Mouse (Mus musculus) heart, postnatal 4 days (tissue): ENCODE data around the gene Higd1b. TPM values are rescaled to one million over a fixed set of nuclear protein-coding genes. Genes with fewer than 3 reads are reported as not detected.

ENCODE experiments used
- DNase-seq: peaks from one replicate; pipeline ENCODE4 v3.0.0; 2021
- total RNA-seq, 2 experiments: library from RNA; stranded (reverse); gene quantifications; 2 replicates each; pipeline ENCODE4 v1.2.3; 2021

The Higd1b gene
- total RNA-seq: 1 to 10 TPM; 9.3 to 9.8 TPM

DNA sequence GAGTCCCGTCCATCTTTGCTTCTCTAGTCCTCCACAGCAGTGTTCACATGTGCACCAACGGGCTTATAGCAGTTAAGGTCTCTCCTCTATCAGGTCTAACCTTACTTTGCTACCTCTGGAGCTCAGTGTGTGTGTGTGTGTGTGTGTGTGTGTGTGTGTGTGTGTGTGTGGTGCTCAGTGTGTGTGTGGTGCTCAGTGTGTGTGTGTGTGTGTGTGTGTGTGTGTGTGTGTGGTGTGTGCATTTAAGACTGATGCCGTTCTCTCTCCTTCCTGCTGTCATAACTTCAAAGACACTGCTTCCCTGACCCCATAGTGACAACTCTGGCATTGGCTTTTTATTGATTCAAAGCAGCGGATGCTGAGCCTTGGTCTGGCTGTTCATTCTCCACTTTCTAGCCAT lies at the start of gene Higd1b:
Higd1b (plus strand) TSS at position 301 of the 400 bp plus-strand sequence.
- no peak for DNase-seq

DNA sequence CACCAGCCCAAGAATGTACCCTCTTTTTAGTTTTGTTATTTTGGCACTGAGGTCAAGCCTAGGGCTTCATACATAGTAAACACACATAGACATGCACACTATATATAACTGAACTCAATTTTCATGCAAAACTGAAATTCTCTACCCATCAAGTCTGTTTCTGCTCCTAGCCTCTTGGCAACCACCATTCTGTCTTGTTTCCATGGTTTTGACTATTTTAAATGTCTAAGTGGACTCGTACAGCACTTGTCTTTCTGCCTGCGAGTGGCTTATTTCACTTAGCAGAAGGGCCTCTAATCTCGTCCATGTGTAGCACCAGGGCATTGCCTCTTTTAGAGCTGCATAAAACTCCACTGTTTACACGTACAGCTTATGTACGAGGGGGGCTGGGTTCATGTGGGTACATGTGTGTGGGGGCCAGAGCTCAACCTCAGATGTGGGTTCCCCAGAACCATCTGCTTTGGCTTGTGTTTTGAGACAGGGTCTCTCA lies 47.9 kb upstream of the Higd1b start:
- DNase-seq: no peak

DNA sequence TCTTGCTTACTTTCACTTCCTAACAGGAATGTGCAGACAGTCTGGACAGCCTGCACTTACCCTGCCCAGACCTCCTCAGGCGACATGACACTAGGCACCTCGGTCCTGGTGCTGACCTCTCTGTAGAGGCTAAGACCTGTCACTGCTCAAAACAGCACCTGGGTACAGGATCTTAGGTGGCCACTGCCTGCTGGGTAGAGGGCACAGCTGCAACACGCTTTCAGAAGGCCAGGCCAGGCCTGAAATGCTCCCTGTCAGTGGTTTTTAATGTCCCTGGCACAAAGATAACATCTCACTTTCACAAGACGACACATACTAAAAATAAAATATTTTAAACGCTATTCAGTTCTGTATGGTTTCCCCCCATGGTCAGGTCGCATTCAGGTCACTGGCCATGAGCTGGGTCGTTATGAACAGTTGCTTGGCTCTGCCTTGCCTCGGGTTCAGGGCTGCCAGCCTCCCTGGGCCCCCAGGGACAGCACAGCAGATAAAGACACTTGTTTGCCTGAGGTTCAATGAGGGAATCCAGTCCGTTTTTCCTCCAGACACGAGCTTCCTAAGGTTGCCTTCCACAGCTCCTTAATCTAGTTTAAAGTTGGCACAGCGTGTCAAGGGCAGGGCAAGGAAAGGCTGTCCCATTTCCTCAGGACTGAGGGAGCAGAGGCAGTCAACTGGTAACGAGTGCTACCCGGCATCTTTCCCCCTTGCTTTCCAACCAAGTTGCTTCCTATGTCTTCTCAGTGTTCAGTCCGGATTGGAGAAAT lies 43.8 kb upstream of the Higd1b start:
- DNase-seq: no peak

DNA sequence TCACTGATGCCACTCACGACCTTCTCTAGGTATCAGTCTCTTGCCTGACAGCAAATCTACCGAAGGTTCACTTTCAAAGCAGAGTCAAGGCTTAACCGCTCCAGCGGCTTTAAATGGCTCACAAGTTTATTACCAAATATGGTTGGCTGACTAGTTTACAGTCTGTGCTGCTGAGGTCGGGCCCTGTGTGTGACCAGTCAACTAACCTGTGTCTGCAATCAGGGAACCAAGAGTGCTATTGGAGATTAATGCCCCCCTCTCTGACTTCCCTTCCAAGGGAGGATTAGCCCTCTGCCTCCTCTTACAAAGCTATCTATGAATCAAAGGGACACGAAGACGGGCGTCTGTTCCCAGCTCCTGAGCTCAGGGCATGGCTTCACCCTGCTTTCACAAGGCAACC lies 41.5 kb upstream of the Higd1b start:
- no peak for DNase-seq

- DNase-seq: no peak
Observed at GRCm38 (mm10) chr11:102803453-102803852, 32.2 kb upstream of the Higd1b start.

DNA sequence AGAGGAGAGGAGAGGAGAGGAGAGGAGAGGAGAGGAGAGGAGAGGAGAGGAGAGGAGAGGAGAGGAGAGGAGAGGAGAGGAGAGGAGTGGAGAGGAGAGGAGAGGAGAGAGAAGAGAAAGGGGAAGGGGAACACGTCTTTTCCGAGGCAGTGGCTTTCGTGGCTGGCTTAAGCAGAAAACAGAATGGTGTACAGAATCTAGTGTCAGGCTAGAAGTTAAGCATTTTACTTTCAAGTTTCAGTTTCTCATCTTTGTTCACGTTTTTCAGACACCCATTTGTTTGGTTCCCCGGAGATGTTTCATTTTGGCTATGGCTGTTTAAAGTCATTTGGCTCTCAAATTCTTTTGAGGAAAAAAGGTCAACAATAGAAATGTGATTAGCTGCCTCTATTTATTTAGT lies 27.4 kb upstream of the Higd1b start:
- no peak for DNase-seq

- no peak for DNase-seq
Observed at GRCm38 (mm10) chr11:102810721-102811485, 24.7 kb upstream of the Higd1b start.

DNA sequence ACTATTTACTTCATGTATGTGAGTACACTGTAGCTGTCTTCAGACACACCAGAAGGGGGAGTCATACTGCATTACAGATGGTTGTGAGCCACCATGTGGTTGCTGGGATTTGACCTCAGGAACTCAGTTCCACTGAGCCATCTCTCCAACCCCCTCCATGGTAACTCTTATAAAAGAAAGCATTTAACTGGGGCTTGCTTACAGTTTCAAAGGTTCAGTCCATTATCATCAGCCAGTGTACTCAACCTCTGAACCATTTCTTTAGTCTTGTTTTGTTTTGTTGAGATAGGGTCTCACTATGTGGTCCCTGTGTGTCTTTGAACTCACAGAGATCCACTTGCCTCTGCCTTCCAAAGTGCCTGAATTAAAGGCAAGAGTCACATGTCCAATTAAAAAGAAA lies 20.8 kb upstream of the Higd1b start:
- DNase-seq: no peak

DNA sequence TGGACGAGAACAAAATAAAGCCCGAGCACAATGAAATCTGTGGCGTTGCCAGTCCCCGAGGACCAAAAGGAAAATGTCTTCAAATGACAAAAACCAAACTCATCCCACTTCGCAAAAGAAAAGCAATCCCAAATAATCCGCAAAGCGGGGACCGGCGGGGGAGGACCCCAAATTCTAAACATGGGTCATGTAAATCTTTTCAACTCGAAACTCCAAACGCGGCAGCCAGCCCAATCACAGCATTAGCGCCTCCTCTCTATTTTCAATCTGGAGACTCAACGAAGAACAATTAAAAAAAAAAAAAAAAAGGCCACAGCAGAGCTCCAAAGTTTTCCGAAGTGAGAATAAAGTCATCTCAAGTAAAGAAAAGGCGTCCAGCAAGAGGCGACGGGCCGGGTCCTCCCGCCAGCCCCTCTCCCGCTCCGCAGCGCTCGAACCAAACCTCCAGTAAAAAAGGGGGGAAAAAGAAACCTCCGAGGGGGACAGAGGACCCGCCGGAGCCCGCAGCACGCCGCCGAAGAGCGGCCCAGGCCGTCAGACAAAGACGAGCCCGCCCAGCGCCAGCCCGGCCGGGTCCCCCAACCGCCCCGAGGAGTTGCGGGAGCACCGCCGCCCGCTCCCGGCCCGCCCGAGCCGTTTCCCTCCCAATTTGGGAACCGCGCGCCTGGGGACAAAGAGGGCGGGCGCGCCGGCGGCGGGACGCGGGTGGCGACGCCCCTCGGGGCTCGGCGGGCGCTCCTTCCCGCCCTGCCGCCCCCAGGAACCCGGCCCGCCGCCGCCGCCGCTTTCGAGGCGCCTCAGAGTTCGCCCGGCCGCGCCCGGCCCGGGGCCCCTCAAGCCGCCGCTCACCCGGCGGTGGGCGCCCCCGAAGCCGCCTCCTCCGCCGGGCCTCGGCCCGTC lies 17.3 kb upstream of the Higd1b start:
- peak; percentile 67 for DNase-seq

DNA sequence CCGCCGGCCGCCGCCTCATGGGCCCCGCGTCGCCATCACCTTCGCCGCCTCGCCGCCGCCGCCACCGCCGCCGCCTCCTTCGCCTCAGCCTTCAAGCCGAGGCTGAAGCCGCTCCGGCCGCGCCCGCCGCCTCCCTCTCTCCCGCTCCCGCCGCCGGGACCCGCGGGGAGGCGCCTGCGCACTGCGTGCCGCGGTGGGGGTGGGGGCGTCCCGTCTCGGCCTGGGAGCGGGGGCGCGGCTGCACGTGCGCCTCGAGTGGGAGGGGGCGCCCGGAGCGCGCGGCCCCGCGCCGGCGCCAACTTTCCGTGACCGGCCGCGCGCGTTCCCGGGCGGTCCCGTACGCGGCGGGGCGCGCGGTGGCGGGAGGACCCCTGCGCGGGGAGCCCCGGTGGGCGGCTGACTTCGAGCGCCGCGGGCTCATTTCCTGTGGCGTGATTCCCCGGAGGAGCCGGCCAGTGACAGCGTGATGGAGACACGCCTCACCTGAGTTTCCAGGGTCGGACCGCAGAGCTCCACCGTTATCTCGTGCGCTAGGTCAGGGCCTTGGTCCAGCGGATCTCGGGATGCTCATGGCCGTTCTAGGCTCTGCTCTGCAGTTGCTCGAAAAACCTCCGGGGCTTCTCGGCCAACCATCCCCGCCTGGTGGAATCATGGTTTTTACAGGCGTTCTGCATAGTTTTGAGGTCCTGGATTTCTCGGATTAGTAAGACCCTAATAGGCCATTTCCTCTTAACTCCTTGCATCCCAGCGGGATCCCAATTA lies 16.4 kb upstream of the Higd1b start, which contains the start of gene Gjc1:
Gjc1 (minus strand) TSS at position 680 of the 762 bp plus-strand sequence.
- DNase-seq: peak; percentile 87

DNA sequence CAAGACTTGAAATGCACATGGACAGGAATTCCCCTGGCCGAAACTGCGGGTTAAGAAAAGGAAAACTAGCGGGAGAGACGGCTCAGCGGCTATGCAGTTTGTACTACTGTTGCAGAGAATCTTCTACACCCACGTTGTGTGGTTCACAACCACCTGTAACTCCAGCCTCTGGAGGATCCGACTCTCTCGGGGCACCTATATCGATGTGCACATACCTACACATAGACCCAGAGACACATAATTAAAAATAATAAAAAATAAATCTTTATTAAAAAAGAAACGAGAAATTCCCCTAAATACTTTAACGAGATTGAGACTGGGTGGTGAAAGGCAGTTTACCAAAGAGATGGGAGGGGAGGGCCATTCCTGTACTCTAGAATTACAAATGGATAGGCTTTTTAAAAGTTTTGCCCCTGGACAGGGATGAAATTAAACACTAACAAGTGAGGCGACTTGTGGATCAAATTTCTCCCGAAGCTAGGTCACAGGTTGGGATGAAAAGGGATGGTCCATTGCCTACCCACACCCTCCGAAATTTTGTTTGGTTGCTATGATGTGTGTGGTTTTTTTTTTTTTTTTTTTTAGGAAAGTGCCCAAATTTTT lies 15.8 kb upstream of the Higd1b start:
- DNase-seq: no peak

DNA sequence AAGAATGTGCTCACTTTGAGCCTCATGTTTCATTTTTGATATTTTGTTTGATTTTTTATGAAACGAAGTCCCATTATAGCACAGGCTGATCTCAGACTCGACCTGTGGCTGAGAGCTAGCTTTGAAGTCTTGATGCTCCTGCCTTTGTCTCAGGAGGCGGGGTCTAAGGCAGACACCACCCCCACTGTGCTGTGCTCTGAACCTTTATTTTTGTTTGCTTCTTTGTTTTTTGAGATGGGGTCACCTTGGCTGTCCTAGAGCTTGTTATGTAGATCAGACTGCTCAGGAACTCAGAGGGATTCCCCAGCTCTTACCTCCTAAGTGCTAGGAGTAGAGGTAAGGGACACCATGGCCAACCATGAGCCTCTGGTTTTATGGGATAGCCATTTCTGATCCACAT lies 15.2 kb upstream of the Higd1b start:
- DNase-seq: no peak

DNA sequence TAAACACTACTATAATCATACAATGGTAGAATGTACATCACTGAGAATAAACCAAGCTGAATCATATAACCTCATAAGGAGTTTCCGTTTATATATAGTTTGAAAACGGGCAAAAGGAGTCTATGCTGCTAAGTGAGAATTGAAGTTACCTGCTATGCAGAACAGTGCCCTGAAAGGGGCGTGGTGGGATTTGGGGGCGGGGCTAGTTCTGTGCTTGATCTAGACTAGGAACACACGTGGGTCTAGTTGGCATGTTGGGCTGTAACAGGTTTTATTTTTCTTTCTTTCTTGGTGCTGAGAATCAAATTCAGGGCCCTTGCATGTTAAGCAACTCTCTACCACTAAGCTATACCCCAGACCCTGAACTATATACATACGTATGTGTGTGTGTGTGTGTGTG lies 14.4 kb upstream of the Higd1b start:
- no peak for DNase-seq

- DNase-seq: no peak
Observed at GRCm38 (mm10) chr11:102826476-102826875, 9.2 kb upstream of the Higd1b start.

- DNase-seq: no peak
Observed at GRCm38 (mm10) chr11:102827097-102827496, 8.6 kb upstream of the Higd1b start.

DNA sequence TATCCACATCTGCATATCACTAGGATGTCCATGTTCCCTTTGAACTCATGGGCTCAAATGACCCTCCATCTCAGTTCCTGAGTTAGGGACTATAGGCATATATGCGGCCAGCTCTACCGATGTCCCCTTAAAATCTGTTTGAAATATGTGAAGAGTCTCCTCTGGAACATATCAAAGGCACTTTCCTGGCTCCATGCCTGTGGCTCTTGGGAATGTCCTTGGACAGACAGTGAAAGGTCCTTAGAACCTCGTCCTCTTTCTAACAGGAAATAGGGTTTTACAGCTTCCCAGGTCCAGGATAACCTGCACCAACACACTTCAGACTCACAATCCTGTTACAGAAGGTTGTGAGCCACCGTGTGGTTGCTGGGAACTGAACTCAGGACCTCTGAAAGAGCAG lies 5.4 kb upstream of the Higd1b start:
- DNase-seq: no peak

- no peak for DNase-seq
Observed at GRCm38 (mm10) chr11:102832700-102833297, 2.9 kb upstream of the Higd1b start.

- peak; percentile 28 for DNase-seq
Observed at GRCm38 (mm10) chr11:102834219-102834618, 1.4 kb upstream of the Higd1b start.

GRCm38 (mm10) chr11:102836146-102836545 lies 497 bp downstream of the Higd1b start:
- DNase-seq: no peak

GRCm38 (mm10) chr11:102837385-102837784 lies 1.7 kb downstream of the Higd1b start:
- DNase-seq: no peak

DNA sequence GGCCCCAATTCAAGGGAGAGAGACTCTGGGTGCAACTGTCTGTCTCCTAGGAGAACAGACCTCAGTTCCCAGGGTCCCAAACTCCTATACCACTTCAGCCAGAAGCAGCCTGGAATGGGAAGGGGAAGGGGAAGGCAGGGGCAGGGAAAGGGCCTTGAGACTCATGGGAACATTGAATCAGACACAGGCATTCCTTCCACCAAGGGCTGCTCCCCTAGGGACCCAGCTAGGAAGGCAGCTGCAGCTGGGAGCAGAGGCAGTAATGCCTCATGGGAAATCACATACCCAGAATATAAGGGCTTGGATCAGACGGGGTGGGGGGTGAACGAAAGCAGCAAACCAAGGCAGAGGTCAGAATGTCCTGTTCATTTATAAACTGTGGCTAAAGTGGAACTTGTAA lies 2.5 kb downstream of the Higd1b start:
- DNase-seq: peak; percentile 40
